Mouse (Mus musculus) intestine, postnatal 0 days (tissue): ENCODE measurements at regions not wholly inside any gene's neighbourhood (a gene's known extent, or its start where the extent isn't known, plus 50 kb on each side); places are given as distances from the start of the nearest gene placed in this dataset.

Experiments
- ATAC-seq: fragments of 200-750 bp; cut with Nextera tagmentation; 2 replicates; pipeline ENCODE4 v1.8.0; 2017; ENCODE audit warnings: mild to moderate bottlenecking, moderate TSS enrichment, moderate library complexity
- H3K27ac ChIP-seq: fragments of 300-500 bp; sonication (generic); 2 replicates; pipeline ENCODE4 v1.5.1; 2014; ENCODE audit warnings: mild to moderate bottlenecking, low read depth, low read length, moderate library complexity
- H3K27me3 ChIP-seq: fragments of 300-500 bp; sonication (generic); replicated peaks from 2 replicates; pipeline ENCODE4 v1.6.1; 2014; ENCODE audit warnings: low read length, mixed read lengths; ENCODE audit not compliant: control insufficient read depth, insufficient read depth
- H3K36me3 ChIP-seq: fragments of 300-500 bp; sonication (generic); 2 replicates; pipeline ENCODE4 v1.6.1; 2014; ENCODE audit warnings: mild to moderate bottlenecking, moderate library complexity; ENCODE audit not compliant: control insufficient read depth, insufficient read depth
- H3K4me1 ChIP-seq: fragments of 300-500 bp; sonication (generic); replicated peaks from 2 replicates; pipeline ENCODE4 v1.6.1; 2014; ENCODE audit warnings: antibody characterized with exemption, low read length, mixed read lengths; ENCODE audit not compliant: control insufficient read depth, insufficient read depth
- H3K4me2 ChIP-seq: fragments of 300-500 bp; sonication (generic); replicated peaks from 2 replicates; pipeline ENCODE4 v1.6.1; 2014; ENCODE audit warnings: low read depth, mild to moderate bottlenecking, moderate library complexity
- H3K4me3 ChIP-seq: fragments of 300-500 bp; sonication (generic); 2 replicates; pipeline ENCODE4 v1.5.1; 2014; ENCODE audit warnings: low read depth, low read length
- H3K9ac ChIP-seq: fragments of 300-500 bp; sonication (generic); 2 replicates; pipeline ENCODE4 v1.6.1; 2014; ENCODE audit warnings: mild to moderate bottlenecking, low read depth, low read length
- H3K9me3 ChIP-seq: fragments of 300-500 bp; sonication (generic); 2 replicates; pipeline ENCODE4 v1.6.1; 2016; ENCODE audit warnings: mixed run types; ENCODE audit not compliant: control insufficient read depth
- CTCF ChIP-seq: sonication (generic); IDR thresholded peaks from 2 replicates; pipeline ENCODE4 v1.5.1; 2016; ENCODE audit warnings: low read depth, mild to moderate bottlenecking, control low read depth, antibody characterized with exemption, moderate library complexity
- WGBS: fragments of 180-500 bp; shearing (Covaris S2); extraction: QIAGEN DNeasy Blood & Tissue Kit; methylation state at CpG from one replicate; pipeline ENCODE4 v1.1.7; 2014; 5-methylcytosine and 5-hydroxymethylcytosine counted together

DNA sequence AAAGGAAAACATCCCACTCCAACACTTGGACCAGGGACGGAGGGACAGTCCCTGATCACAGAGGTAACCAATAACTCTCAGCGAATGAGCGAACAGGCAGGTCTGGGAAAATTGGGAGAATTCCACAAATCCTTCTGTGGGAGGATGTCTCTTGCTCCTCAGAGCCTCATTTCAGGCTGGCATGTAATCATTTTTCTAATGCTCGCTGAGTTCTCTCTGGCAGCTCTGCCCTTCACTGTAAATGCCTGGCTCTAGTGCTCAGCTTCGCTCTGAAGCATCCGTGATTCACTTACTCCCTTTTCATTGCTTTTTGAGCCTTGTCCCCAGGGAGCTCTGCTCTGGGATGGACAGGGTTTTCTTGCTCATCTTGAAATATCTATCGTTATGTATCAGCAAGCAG lies 283.6 kb downstream of the Tle4 start:
- H3K27me3 ChIP-seq, result no peaks in the 10 kb centered on the region
- 82% methylated on average over 7 of the region's 7 CpGs for WGBS
- no peak for ATAC-seq

DNA sequence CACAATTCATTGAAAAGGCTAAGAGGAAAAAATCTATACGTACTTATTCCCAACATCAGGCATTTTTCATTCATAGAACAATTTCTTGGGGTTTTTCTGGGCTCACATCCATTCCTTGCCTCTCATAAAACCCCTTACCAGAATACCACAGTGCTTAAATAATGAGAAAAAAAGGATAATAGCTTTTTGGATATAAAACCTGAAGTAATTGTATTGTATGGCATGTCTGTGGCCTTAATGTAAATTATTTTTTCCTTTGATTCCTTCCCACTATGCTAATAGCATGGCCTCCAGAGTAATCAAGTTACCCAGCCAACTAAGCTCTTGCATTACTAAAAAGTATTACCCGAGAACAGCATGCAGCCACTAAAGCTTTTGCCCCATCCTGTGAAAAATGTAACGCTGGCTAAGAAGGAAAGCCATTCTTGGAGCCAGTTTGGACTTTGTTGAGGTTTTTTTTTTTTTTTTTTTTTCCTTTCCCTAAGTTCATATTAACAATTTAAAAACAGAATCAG lies 278.1 kb downstream of the Tle4 start:
- no peaks in the 10 kb centered on the region for H3K4me1 ChIP-seq
- no peaks in the 10 kb centered on the region for H3K9me3 ChIP-seq
- H3K27me3 ChIP-seq, result no peaks in the 10 kb centered on the region
- no peak overlapping the region for H3K4me3 ChIP-seq
- no peak for ATAC-seq
- no peaks in the 10 kb centered on the region for H3K36me3 ChIP-seq
- no peak overlapping the region for H3K9ac ChIP-seq
- no peak overlapping the region for H3K27ac ChIP-seq
- no peak for TF ChIP-seq CTCF
- H3K4me2 ChIP-seq, result no peak overlapping the region
- 69% methylated on average over 3 of the region's 3 CpGs for WGBS

More for the DNA sequence above, 283.6 kb downstream of the Tle4 start:
- TF ChIP-seq CTCF, result no peak
- Histone ChIP-seq H3K36me3 (no peaks in the 10 kb centered on the region), H3K4me1 (no peaks in the 10 kb centered on the region), H3K9ac (no peak overlapping the region), H3K9me3 (no peaks in the 10 kb centered on the region), H3K27ac (no peak overlapping the region), H3K4me3 (no peak overlapping the region), H3K4me2 (no peak overlapping the region)

DNA sequence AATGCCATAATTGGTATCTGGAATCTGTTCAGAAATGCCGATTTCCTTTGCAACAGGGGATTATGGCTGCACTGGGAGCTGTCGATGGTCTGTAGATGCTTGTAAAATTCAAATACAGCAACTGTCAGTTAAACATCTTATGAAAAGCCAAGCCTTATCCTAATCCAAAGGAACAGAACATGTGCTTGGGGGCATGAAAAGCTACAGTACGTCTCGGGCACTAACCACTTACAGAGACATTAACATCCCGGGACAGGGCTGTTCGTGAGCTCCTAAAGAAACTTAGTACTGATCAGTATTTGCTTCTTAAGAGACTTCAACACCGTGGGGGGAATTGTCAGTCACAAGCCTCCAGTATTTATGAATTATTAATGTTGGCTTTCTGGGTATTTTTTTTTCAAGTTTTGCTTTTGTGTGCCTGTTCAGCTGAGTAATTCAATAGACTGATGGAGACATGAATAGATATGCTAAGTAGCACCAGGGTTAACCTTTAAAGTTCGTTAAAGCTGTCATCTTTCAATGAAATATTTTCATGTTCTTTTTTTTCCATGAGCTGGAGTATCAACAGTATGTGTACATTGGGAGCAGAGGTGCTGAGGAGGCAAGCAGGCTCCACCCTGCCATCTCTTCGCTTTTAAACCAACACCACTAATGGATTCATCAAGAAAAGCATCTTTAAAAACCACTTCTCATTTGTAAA lies 272.3 kb downstream of the Tle4 start:
- Histone ChIP-seq H3K4me1 (no peaks in the 10 kb centered on the region), H3K9me3 (no peaks in the 10 kb centered on the region), H3K27ac (no peak overlapping the region), H3K4me2 (no peak overlapping the region), H3K4me3 (no peak overlapping the region), H3K36me3 (no peaks in the 10 kb centered on the region), H3K27me3 (no peaks in the 10 kb centered on the region), H3K9ac (no peak overlapping the region)
- ATAC-seq, result no peak
- WGBS, result 77% methylated on average over 9 of the region's 9 CpGs
- no peak for TF ChIP-seq CTCF

DNA sequence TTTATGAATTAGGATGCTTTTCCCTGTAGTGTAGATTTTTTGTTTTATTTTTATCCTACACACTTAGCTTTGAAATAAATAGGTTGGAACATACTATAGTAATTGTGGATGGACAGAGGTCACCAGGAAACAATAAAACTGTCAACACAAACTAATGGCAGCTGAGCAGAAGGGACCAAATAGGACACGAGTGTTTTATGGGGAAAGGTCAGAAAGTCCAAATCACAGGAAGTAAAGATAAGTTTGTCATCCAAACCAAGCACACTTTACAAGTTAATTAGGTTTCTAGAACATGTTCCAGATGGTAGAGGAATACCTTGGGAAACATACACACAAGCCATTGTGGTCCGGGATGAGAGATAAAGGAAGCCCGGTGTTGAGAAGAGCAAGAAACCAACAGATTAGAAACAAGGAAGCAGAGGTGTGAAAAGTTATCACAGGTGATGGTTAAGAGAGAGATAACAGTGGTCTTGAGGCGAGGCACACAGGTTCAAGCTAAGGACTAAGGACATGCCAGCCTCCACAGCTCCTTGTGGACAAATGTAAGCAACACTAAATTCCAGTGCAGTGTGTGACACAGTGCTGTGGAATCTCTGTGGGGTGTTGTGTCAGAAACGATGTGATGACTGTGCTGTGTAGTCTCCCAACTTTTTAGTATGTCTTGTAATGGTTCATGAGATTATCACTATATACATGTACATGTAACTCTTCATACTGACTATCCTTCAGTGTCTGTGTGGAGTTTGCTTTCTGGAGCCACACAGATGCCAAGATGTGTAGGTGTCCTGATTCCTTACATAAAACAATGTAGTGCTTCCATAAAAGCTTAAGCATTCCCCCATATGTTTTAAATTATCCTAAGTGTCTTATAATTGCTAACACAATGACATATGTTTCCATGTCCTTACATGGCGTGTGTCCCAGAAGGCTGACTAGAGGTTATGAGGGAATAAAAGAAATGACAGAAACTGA lies 264.5 kb downstream of the Tle4 start:
- H3K27ac ChIP-seq, result no peak overlapping the region

DNA sequence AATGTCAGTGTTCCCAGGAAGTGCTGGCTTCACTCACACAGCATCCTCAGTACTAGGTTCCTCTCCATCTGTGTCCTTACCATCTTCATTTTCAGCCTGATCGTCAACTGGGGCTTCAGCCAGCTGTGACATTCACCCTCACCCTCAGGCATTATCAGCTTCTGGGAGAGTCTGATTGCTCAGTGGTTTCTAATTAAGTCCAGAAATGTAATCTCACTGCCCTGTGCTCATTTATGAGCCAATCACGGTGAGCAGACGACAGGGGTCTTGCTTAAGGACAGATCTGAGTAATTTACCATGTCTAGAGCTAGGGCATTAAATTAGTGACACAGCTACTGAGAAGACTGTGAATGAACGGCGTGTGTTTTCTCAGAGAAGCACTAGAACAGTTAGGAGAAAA lies 260.8 kb downstream of the Tle4 start:
- 53% methylated on average over 5 of the region's 5 CpGs for WGBS
- Histone ChIP-seq H3K4me3 (no peak overlapping the region), H3K4me1 (no peaks in the 10 kb centered on the region), H3K9ac (no peak overlapping the region), H3K27me3 (no peaks in the 10 kb centered on the region), H3K27ac (no peak overlapping the region), H3K9me3 (no peaks in the 10 kb centered on the region), H3K36me3 (no peaks in the 10 kb centered on the region), H3K4me2 (no peak overlapping the region)
- no peak for ATAC-seq
- no peak for TF ChIP-seq CTCF

More for the DNA sequence above, 264.5 kb downstream of the Tle4 start:
- Histone ChIP-seq H3K4me2 (no peak overlapping the region), H3K36me3 (no peaks in the 10 kb centered on the region), H3K4me3 (no peak overlapping the region), H3K9me3 (no peaks in the 10 kb centered on the region), H3K4me1 (no peaks in the 10 kb centered on the region), H3K27me3 (no peaks in the 10 kb centered on the region), H3K9ac (no peak overlapping the region)
- WGBS, result 36% methylated on average over 6 of the region's 6 CpGs
- no peak for ATAC-seq
- no peak for TF ChIP-seq CTCF

DNA sequence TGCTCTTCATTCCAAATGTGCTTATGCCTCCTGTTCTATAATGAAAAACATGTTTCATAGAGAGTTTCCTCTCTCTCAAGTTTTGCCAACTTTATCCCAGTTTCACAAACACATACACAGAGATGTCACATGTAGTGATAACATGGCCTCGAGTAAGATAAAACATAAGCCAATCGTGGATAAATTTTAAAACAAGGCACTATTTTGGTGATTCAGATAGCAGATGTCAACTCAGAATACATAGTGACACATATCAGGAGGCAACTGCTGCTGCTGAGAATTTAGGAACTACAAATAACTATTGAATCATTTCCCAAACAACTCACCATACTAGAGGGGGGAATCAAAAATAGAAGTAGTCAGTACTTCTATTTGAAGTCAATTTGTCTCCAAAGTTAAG lies 257.1 kb downstream of the Tle4 start:
- Histone ChIP-seq H3K27ac (no peak overlapping the region), H3K4me3 (no peak overlapping the region), H3K9ac (no peak overlapping the region), H3K4me1 (no peaks in the 10 kb centered on the region), H3K9me3 (no peaks in the 10 kb centered on the region), H3K36me3 (no peaks in the 10 kb centered on the region), H3K27me3 (no peaks in the 10 kb centered on the region), H3K4me2 (no peak overlapping the region)
- no peak for TF ChIP-seq CTCF
- no peak for ATAC-seq
- 67% methylated on average over 2 of the region's 2 CpGs for WGBS
